Mouse (Mus musculus): Measurements from ENCODE around the gene Ifnl2. TPM values are rescaled to one million over a fixed set of nuclear protein-coding genes. Genes with fewer than 3 reads are reported as not detected.
"Not testable (repeated sequence)": the region's sequence is repeated elsewhere in the genome, so short reads cannot be mapped to it uniquely, and the experiment has no call there.

Gene Ifnl2
- polyA plus RNA-seq, 1 experiment from 2014 or later = not detected

DNA sequence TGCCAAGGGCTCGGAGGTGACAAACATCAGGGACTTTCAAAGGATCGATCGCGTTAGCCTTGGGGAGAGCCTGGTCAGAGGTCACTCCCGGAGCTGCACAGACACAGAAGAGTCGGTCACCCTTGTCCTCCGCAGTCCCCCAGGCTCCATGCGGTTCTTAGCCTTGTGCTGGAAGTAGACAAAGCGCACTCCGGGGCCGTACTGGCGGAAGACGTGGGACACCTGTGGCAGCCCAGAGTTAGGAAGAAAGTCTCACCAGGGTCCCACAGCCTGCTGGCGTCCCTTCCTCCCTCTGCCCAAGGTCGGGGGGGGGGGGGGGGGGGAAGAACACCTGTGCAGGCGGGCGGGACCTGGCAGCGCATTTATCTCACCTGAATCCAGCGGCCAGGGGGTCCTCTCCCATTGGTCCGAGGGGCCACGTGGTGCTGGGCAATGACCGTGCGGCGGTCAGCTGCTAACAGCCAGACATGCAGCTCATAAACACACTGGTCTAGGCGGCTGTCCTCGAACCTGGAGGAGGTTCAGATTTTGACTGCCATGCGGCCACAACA lies 33.9 kb upstream of the Ifnl2 start:
- H3K4me3 ChIP-seq (replicated peaks) = no peak overlapping the region
- WGBS = 7% methylated on average over 22 of the region's 27 CpGs
- H3K27me3 ChIP-seq = peaks cover 56% of the 10 kb centered on the region
- no peaks in the 10 kb centered on the region for H3K36me3 ChIP-seq
- peaks cover 20% of the 10 kb centered on the region for H3K4me1 ChIP-seq
- no peak overlapping the region for H3K27ac ChIP-seq (replicated peaks)
- no peaks in the 10 kb centered on the region for H3K9me3 ChIP-seq (replicated peaks)
- no peak for ATAC-seq (ENCODE audit: insufficient number of reproducible peaks, low FRiP score, low TSS enrichment, low read depth)
- no peak overlapping the region for H3K4me2 ChIP-seq (replicated peaks)
- no peak overlapping the region for H3K9ac ChIP-seq

DNA sequence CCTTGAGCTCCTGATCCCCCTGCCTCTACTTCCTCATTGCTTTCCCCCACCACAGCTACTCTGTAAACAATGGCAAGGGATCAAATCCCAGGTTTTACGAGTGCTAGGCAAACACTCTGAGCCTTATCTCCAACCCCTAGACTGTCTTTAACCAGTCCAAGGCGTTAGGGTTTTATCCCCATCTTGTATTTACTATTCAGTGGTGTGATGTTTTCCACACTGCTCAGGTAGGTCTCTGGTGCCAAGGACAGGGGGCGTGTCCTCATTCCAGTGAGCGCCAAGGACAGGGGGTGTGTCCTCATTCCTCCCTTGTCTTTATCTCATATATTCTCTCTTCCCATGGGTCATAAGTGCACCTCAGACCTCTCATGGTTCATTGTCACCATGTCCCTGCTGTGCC lies 30.3 kb upstream of the Ifnl2 start, which contains the start of gene Sycn:
Sycn (plus strand) TSS at position 360 of the 400 bp plus-strand sequence.
- 83% methylated on average over 4 of the region's 4 CpGs for WGBS
- H3K4me1 ChIP-seq = 0 out of 2 replicates have a peak, but pooled peaks cover 2% of the 10 kb centered on the region

DNA sequence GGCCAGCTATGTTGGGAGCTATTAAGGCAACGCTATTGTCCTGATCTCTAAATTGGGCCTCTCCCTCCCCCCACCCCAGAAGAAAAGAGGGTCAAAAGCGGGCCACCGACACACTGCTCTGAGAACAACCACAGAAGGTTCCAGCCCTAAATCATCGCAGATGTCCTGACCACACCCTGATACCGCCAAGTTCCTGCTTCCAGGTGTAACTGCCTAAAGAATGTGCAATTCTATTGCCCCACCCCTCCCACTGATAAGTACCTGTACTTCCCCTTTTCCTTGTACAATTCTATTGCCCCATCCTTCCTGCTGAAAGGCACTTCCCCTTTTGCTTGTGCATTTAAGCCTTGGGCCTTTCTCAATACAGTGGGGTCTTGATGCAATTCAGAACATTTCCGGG lies 28.6 kb upstream of the Ifnl2 start:
- not testable (repeated sequence) for H3K27ac ChIP-seq (replicated peaks); H3K9me3 ChIP-seq (replicated peaks); H3K9ac ChIP-seq; H3K4me2 ChIP-seq (replicated peaks); ATAC-seq (ENCODE audit: insufficient number of reproducible peaks, low FRiP score, low TSS enrichment, low read depth); H3K4me3 ChIP-seq (replicated peaks); H3K36me3 ChIP-seq; H3K4me1 ChIP-seq
- peaks cover 11% of the 10 kb centered on the region for H3K27me3 ChIP-seq
- WGBS = 85% methylated on average over 6 of the region's 6 CpGs

More for the DNA sequence above, 30.3 kb upstream of the Ifnl2 start, which contains the start of gene Sycn:
- Histone ChIP-seq H3K4me2 (replicated peaks) (no peak within 1 kb of the TSS), H3K9me3 (replicated peaks) (no peaks in the 10 kb centered on the region), H3K27ac (replicated peaks) (no peak within 1 kb of the TSS), H3K4me3 (replicated peaks) (no peak within 1 kb of the TSS), H3K27me3 (peaks cover 27% of the 10 kb centered on the region), H3K36me3 (no peaks in the 10 kb centered on the region), H3K9ac (no peak within 1 kb of the TSS)
- ATAC-seq (ENCODE audit: insufficient number of reproducible peaks, low FRiP score, low TSS enrichment, low read depth) = no peak

DNA sequence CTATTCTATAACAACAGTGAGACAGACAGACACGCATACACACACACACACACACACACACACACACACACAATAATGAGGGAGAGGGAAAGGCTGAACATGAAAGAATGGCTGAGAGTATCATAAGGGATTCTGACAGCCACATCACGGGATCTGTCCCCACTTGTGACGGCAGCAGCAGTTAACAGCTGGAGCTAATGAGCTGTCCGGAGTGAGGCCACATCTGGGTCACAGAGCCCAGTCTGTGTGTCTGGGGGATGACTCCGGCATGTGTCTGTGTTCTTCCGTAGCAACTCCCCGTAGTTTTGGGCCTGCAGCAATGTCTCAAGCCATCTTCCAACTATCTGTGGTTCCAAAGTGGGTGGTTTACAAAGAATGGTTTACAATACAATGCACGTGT lies 21.8 kb upstream of the Ifnl2 start:
- ATAC-seq (ENCODE audit: insufficient number of reproducible peaks, low FRiP score, low TSS enrichment, low read depth) = no peak
- no peaks in the 10 kb centered on the region for H3K27me3 ChIP-seq
- H3K4me1 ChIP-seq = no peaks in the 10 kb centered on the region
- 52% methylated on average over 8 of the region's 8 CpGs for WGBS
- no peak overlapping the region for H3K4me3 ChIP-seq (replicated peaks)
- no peaks in the 10 kb centered on the region for H3K36me3 ChIP-seq
- no peak overlapping the region for H3K4me2 ChIP-seq (replicated peaks)
- H3K9me3 ChIP-seq (replicated peaks) = no peaks in the 10 kb centered on the region
- no peak overlapping the region for H3K9ac ChIP-seq
- no peak overlapping the region for H3K27ac ChIP-seq (replicated peaks)

DNA sequence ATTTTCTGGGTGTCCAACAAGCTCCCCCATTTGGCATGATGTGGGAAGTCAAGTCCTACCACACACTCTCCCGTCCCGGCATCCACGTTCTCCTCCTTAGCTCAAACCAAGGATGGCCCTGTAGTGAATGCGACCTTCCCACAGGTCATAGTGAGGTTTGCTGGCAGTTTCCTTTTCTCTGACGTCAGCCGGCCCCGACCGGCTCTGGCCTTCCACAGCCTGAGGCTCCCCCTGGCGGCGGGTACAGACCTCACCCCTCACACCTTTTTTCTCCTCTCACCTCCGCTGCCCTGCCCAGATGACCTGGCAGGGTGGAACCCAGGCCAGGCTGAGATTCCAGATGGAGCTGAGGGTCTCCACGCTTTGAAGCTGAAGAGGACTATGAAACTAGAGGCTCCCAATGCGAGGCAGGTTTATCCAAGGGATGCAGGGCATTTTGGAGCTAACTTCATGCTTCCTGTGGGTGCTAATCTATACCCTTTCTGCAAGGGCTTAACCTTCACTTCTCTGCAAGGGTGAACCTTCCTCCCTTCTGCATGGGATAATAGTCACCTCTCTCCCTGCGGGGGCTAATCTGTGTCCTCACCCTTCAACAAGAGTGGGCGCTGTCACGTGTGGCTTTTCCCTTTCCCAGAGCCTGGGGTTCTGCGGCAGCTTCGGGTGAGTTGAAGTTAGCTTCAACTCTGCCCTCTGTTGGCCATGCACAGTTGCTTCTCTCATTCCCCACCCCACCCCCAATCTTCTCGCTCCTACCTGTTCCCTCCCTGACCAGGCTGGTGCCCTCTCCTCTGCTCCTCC lies 17.9 kb upstream of the Ifnl2 start:
- ATAC-seq (ENCODE audit: insufficient number of reproducible peaks, low FRiP score, low TSS enrichment, low read depth) = no peak
- Histone ChIP-seq H3K27me3 (no peaks in the 10 kb centered on the region), H3K36me3 (no peaks in the 10 kb centered on the region), H3K4me2 (replicated peaks) (no peak overlapping the region), H3K4me3 (replicated peaks) (no peak overlapping the region), H3K4me1 (no peaks in the 10 kb centered on the region), H3K9me3 (replicated peaks) (no peaks in the 10 kb centered on the region), H3K27ac (replicated peaks) (no peak overlapping the region), H3K9ac (no peak overlapping the region)
- 4% methylated on average over 19 of the region's 19 CpGs for WGBS

DNA sequence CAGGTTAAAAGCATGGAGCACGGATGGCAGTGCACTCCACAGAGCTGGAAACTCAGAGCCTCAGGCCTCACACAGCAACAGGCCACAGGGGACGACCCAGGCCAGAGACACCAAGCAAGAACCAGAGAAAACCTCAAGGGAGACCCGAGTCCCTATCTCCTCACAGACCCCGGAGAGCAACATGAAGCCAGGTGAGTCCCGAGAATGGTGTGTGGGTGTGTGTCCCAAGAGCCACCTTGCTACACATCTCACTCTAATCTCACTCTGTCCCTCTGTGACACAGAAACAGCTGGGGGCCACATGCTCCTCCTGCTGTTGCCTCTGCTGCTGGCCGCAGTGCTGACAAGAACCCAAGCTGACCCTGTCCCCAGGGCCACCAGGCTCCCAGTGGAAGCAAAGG lies 12.3 kb upstream of the Ifnl2 start, which contains the start of gene Ifnl3:
Ifnl3 (plus strand) TSS at position 301 of the 400 bp plus-strand sequence.
- WGBS = 61% methylated on average over 5 of the region's 6 CpGs
- H3K36me3 ChIP-seq; ATAC-seq (ENCODE audit: insufficient number of reproducible peaks, low FRiP score, low TSS enrichment, low read depth): not testable (repeated sequence)

DNA sequence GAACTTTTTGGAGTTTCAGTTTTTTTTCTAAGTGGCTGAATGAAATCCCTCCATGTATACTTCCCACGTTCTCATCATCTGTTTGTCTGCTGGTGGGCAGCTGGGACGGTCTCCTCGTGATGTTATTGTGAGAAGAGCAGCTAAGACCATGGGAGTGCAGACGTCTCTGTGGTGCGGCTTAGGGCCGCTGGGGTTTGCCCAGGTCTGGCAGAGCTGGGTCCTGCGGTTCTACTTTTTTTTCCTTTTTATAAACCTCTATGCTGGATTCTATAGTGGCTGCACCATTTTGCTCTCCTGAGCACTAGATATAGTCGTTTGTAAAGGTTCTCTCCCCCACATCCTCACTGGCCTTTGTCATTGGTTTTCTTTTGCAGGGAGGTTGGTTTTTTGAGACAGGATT lies 1.2 kb upstream of the Ifnl2 start:
- Histone ChIP-seq H3K9me3 (replicated peaks) (no peaks in the 10 kb centered on the region), H3K4me3 (replicated peaks) (no peak overlapping the region), H3K27me3 (no peaks in the 10 kb centered on the region), H3K9ac (no peak overlapping the region), H3K4me2 (replicated peaks) (no peak overlapping the region), H3K36me3 (no peaks in the 10 kb centered on the region), H3K27ac (replicated peaks) (no peak overlapping the region), H3K4me1 (no peaks in the 10 kb centered on the region)
- ATAC-seq (ENCODE audit: insufficient number of reproducible peaks, low FRiP score, low TSS enrichment, low read depth) = no peak
- 67% methylated on average over 8 of the region's 8 CpGs for WGBS

More for the DNA sequence above, 12.3 kb upstream of the Ifnl2 start, which contains the start of gene Ifnl3:
- H3K4me1 ChIP-seq; H3K4me3 ChIP-seq (replicated peaks); H3K9me3 ChIP-seq (replicated peaks); H3K4me2 ChIP-seq (replicated peaks); H3K9ac ChIP-seq; H3K27me3 ChIP-seq; H3K27ac ChIP-seq (replicated peaks): not testable (repeated sequence)

DNA sequence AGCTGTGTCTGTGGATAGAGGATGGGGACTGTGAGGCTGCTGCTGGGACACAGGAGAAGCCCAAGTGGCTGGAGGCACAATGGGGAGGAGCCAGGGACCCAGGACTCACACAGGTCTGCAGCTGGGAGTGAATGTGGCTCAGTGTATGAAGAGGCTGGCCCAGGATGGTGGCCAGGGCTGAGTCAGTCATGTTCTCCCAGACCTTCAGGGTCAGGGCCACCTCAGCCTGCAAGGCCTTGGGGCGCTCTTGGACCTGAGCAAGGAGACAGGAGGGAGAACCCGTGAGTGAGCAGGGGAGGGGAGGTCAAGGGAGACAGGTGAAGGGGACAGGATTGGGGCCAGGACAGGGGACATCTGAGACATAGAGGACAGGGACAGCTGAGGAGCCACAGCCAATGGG lies 1.1 kb downstream of the Ifnl2 start:
- not testable (repeated sequence) for H3K4me2 ChIP-seq (replicated peaks); H3K36me3 ChIP-seq; ATAC-seq (ENCODE audit: insufficient number of reproducible peaks, low FRiP score, low TSS enrichment, low read depth); H3K27me3 ChIP-seq; H3K9ac ChIP-seq; H3K27ac ChIP-seq (replicated peaks); H3K9me3 ChIP-seq (replicated peaks); H3K4me3 ChIP-seq (replicated peaks); H3K4me1 ChIP-seq
- WGBS = 68% methylated on average over 2 of the region's 2 CpGs

DNA sequence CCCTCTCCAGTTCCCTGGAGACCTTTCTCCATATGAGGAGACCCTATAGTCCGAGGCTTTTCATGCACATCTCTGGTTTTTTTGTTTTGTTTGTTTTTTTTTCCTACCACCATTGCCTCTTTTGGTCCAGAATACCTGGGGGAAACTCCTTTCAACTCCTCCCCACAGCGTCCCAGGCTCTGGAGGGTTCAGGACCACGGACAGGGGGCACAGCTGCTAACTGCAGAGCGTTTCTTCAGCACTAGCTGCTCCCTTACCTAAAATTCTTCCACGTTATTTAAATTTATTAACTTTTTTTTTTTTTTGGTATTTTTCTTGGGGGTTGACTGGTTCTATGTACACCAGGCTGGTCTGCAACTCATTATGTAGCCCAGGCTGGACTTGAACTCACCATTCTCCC lies 4.7 kb downstream of the Ifnl2 start:
- WGBS = under 1% methylated on average over 5 of the region's 5 CpGs
- no peak for ATAC-seq (ENCODE audit: insufficient number of reproducible peaks, low FRiP score, low TSS enrichment, low read depth)
- H3K27ac ChIP-seq (replicated peaks) = no peak overlapping the region
- H3K4me2 ChIP-seq (replicated peaks) = no peak overlapping the region
- no peaks in the 10 kb centered on the region for H3K4me1 ChIP-seq
- H3K27me3 ChIP-seq = no peaks in the 10 kb centered on the region
- no peak overlapping the region for H3K9ac ChIP-seq
- 0 out of 2 replicates have a peak, but pooled peaks cover 5% of the 10 kb centered on the region for H3K9me3 ChIP-seq (replicated peaks)
- no peaks in the 10 kb centered on the region for H3K36me3 ChIP-seq
- H3K4me3 ChIP-seq (replicated peaks) = no peak overlapping the region

DNA sequence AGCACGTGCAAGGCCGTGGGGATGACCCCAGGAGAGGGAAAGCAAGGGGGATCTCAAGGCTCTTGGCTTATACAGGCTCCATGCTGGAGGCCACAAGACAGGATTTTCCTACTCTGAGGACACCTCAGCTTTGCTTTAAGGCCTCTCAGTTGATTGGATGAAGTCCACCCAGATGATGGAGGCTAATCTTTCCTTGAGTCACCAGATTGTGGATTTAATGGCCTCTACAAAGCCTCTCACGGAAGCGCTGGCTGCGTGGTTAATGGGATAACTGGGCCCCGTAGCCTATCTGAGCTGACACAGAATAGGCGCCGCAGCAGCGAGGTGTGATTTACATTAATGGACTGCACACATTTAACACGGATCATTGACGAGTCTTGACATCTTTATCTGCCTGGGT lies 14.8 kb downstream of the Ifnl2 start:
- H3K9me3 ChIP-seq (replicated peaks) = no peaks in the 10 kb centered on the region
- H3K4me3 ChIP-seq (replicated peaks) = no peak overlapping the region
- H3K36me3 ChIP-seq = no peaks in the 10 kb centered on the region
- no peak overlapping the region for H3K4me2 ChIP-seq (replicated peaks)
- no peak for ATAC-seq (ENCODE audit: insufficient number of reproducible peaks, low FRiP score, low TSS enrichment, low read depth)
- no peaks in the 10 kb centered on the region for H3K27me3 ChIP-seq
- 0 out of 2 replicates have a peak, but pooled peaks cover 5% of the 10 kb centered on the region for H3K4me1 ChIP-seq
- no peak overlapping the region for H3K27ac ChIP-seq (replicated peaks)
- no peak overlapping the region for H3K9ac ChIP-seq
- 82% methylated on average over 11 of the region's 11 CpGs for WGBS

DNA sequence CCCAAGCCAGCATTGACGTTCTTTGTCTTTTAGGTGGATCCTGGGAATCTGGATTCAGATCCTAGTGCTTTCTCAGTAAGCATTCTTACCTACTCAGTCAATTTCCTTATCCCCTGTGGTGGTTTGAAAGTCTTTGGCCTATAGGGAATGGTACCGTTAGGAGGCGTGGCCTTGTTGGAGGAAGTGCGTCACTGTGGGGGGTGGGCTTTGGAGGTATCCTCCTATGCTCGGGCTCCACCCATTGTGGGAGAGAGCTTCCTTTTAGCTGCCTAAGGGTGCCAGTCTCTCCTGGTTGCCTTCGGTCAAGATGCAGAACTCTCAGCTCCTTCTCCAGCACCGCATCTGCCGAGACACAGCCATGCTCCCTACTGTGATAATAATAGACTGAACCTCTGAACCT lies 17.9 kb downstream of the Ifnl2 start:
- Histone ChIP-seq H3K4me1 (peaks cover 13% of the 10 kb centered on the region), H3K4me2 (replicated peaks) (no peak overlapping the region), H3K4me3 (replicated peaks) (no peak overlapping the region), H3K36me3 (no peaks in the 10 kb centered on the region), H3K9me3 (replicated peaks) (no peaks in the 10 kb centered on the region), H3K9ac (no peak overlapping the region), H3K27ac (replicated peaks) (no peak overlapping the region), H3K27me3 (no peaks in the 10 kb centered on the region)
- WGBS = 73% methylated on average over 8 of the region's 8 CpGs
- no peak for ATAC-seq (ENCODE audit: insufficient number of reproducible peaks, low FRiP score, low TSS enrichment, low read depth)

Data from embryonic facial prominence, embryonic 15.5 days (tissue).